ENCODE assay signal across 29 mouse cellular contexts in genomic region chr6:47911650-47912049, GRCm38 (mm10). TPM values are rescaled to one million over a fixed set of nuclear protein-coding genes. Genes with fewer than 3 reads are reported as not detected.
A peak's percentile ranks its signal among the peaks of the same experiment; 100 is the strongest.
DNase-seq lines count a peak whose midpoint lies in the region; ATAC-seq and TF ChIP-seq lines count a peak whose summit lies in the region.
"Had no signal": no experiment of that assay in that cellular context is flagged by ENCODE, and none has a peak within 500 bp of the region (broad histone marks: within the 10 kb centered on the region; RNA-seq: fewer than 3 reads in every experiment).

No protein-coding gene starts in this region.

- no peak overlapping the region for H3K4me3 ChIP-seq in CH12.LX (replicated peaks in 1 of 3; ENCODE audit: low read depth in 2 of 3, low read length in 2 of 3, poor library complexity in 1 of 3)
- H3K4me3 ChIP-seq: embryonic facial prominence, embryonic 10.5 days; embryonic facial prominence, embryonic 13.5 days; erythroblast, embryonic 14.5 days; forebrain, embryonic 12.5 days; forebrain, embryonic 15.5 days; gastrocnemius, adult 2 months; heart, embryonic 12.5 days; heart, embryonic 15.5 days; hindbrain, embryonic 10.5 days; hindbrain, embryonic 13.5 days; intestine, embryonic 15.5 days had no signal

- H3K79me2 ChIP-seq in CH12.LX (replicated peaks; ENCODE audit: control insufficient read depth, extremely low read depth, insufficient read depth, poor library complexity, severe bottlenecking): no peaks in the 10 kb centered on the region

- ATAC-seq in common myeloid progenitor, adult 5-6 weeks (replicated peaks; ENCODE audit: low read depth, poor library complexity, severe bottlenecking): peak; percentile 29; the same call in 1 of the 2 replicates
- 0 out of 2 replicates have a peak, but pooled peaks have one; percentile 26 for ATAC-seq in megakaryocyte progenitor cell, adult 5-6 weeks (replicated peaks; ENCODE audit: poor library complexity)
- ATAC-seq: CD4-positive, CD25-positive, alpha-beta regulatory T cell, adult 4 months; forebrain, embryonic 15.5 days; hindbrain, embryonic 16.5 days; intestine, embryonic 15.5 days had no signal

- no peak for TF ChIP-seq CTCF in CH12.LX (conservative IDR thresholded peaks at IDR 0.05 in 1 of 2, IDR thresholded peaks at IDR 0.05 in 1 of 2; ENCODE audit: low read depth in 2 of 2, low read length in 2 of 2)

- in situ Hi-C loops in CH12.LX (cut with MboI; ENCODE audit: low pct_ligation_motif_present, low pct_unique_long_range_greater_than_20kb, low sequenced_read_pairs): no loop called here

- TF ChIP-seq EP300 in CH12.LX (IDR thresholded peaks at IDR 0.05; ENCODE audit: low read length): no peak

- dilution Hi-C loops in CH12.LX (cut with MboI; ENCODE audit: extremely low pct_ligation_motif_present, extremely low pct_unique_long_range_greater_than_20kb, low sequenced_read_pairs): no loop called here

- H3K4me2 ChIP-seq in CH12.LX (ENCODE audit: insufficient read depth, low read depth, poor library complexity, severe bottlenecking): no peak overlapping the region
- H3K4me2 ChIP-seq: embryonic facial prominence, embryonic 13.5 days; forebrain, embryonic 12.5 days; forebrain, embryonic 15.5 days; heart, embryonic 12.5 days; heart, embryonic 15.5 days; hindbrain, embryonic 13.5 days; intestine, embryonic 15.5 days had no signal

- H3K9ac ChIP-seq in CH12.LX (ENCODE audit: insufficient read depth, low read depth): no peak overlapping the region
- H3K9ac ChIP-seq: embryonic facial prominence, embryonic 13.5 days; forebrain, embryonic 12.5 days; forebrain, embryonic 15.5 days; heart, embryonic 12.5 days; heart, embryonic 15.5 days; hindbrain, embryonic 13.5 days; intestine, embryonic 15.5 days had no signal

- no peak for DNase-seq in CH12.LX (ENCODE audit: extremely low read depth)
- no peak for DNase-seq in testis, postnatal 10 days (ENCODE audit: low spot score)
- no peak for DNase-seq in kidney, adult 9 months
- no peak for DNase-seq in frontal cortex, adult 2 months (ENCODE audit: extremely low spot score in 1 of 2, low spot score in 1 of 2)
- DNase-seq: adrenal gland, adult 2 months; adrenal gland, postnatal 14 days; cerebellum, adult 11-12 months; cerebellum, adult 8-10 months; cerebellum, postnatal 10 days; gastrocnemius, adult 2 months; gastrocnemius, postnatal 14 days; heart, adult 18-20 months; heart, postnatal 10 days; heart, postnatal 36 days; kidney, adult 11 months had no signal

- no peaks in the 10 kb centered on the region for H3K9me3 ChIP-seq in CH12.LX (replicated peaks; ENCODE audit: low read length)
- H3K9me3 ChIP-seq: embryonic facial prominence, embryonic 10.5 days; embryonic facial prominence, embryonic 13.5 days; forebrain, embryonic 12.5 days; forebrain, embryonic 15.5 days; heart, embryonic 12.5 days; heart, embryonic 15.5 days; hindbrain, embryonic 10.5 days; hindbrain, embryonic 13.5 days; intestine, embryonic 15.5 days had no signal

- no peaks in the 10 kb centered on the region for H3K27me3 ChIP-seq in CH12.LX (replicated peaks)
- H3K27me3 ChIP-seq: embryonic facial prominence, embryonic 13.5 days; forebrain, embryonic 12.5 days; forebrain, embryonic 15.5 days; heart, embryonic 12.5 days; heart, embryonic 15.5 days; hindbrain, embryonic 13.5 days; intestine, embryonic 15.5 days had no signal

- no peak for TF ChIP-seq RAD21 in CH12.LX (IDR thresholded peaks at IDR 0.05; ENCODE audit: low read depth, low read length)

- TF ChIP-seq POLR2A in CH12.LX (IDR thresholded peaks at IDR 0.05; ENCODE audit: low read depth, low read length): no peak

- peaks cover 0 to 24% of the 10 kb centered on the region in 2 experiments for H3K36me3 ChIP-seq in CH12.LX (replicated peaks in 1 of 2; ENCODE audit: control insufficient read depth in 1 of 2, insufficient read depth in 1 of 2, low read length in 1 of 2)
- H3K36me3 ChIP-seq: intestine, embryonic 15.5 days had no signal

- no peaks in the 10 kb centered on the region; a peak in 1 of 4 replicates for H3K4me1 ChIP-seq in CH12.LX (ENCODE audit: control insufficient read depth in 1 of 2, insufficient read depth in 2 of 2)
- H3K4me1 ChIP-seq: embryonic facial prominence, embryonic 10.5 days; embryonic facial prominence, embryonic 13.5 days; forebrain, embryonic 12.5 days; forebrain, embryonic 15.5 days; heart, embryonic 12.5 days; heart, embryonic 15.5 days; hindbrain, embryonic 10.5 days; hindbrain, embryonic 13.5 days; intestine, embryonic 15.5 days had no signal

- no peak overlapping the region for H3K27ac ChIP-seq in CH12.LX (ENCODE audit: insufficient read depth, low read depth)
- H3K27ac ChIP-seq: embryonic facial prominence, embryonic 10.5 days; embryonic facial prominence, embryonic 13.5 days; forebrain, embryonic 12.5 days; forebrain, embryonic 15.5 days; gastrocnemius, adult 2 months; heart, embryonic 15.5 days; hindbrain, embryonic 10.5 days; hindbrain, embryonic 13.5 days; intestine, embryonic 15.5 days had no signal

TF ChIP-seq in CH12.LX, 34 proteins besides CTCF, POLR2A, EP300 and RAD21:
- peak; percentile 81 for TF ChIP-seq ZNF384 (IDR thresholded peaks at IDR 0.05; ENCODE audit: low read depth, low read length)
- no peak for TF ChIP-seq MAX (IDR thresholded peaks at IDR 0.05; ENCODE audit: low read length)
- TF ChIP-seq CHD2 (IDR thresholded peaks at IDR 0.05; ENCODE audit: low read length): no peak
- no peak for TF ChIP-seq HCFC1 (IDR thresholded peaks at IDR 0.05; ENCODE audit: low read depth, low read length)
- no peak for TF ChIP-seq TCF12 (IDR thresholded peaks at IDR 0.05; ENCODE audit: low read depth, low read length)
- TF ChIP-seq JUND (conservative IDR thresholded peaks at IDR 0.05; ENCODE audit: low read depth, low read length): no peak

RNA-seq across cellular contexts. Expression of gene Zfp212, which starts 8.6 kb away (rescaled TPM):
- total RNA-seq in CH12.LX (2012; rRNA removed) (5.1 and 5.2 TPM in 2 replicates), CH12.LX (2014; rRNA removed) (6.3 TPM in 2 replicates)
- polyA plus RNA-seq in CH12.LX (2012; ENCODE audit: insufficient read length, low read depth): 12.1 and 12.3 TPM in 2 replicates
- 9.0 and 10.3 TPM in 2 replicates for total RNA-seq in common myeloid progenitor, adult 5-6 weeks (2017)
- 6.5 and 6.6 TPM in 2 replicates for total RNA-seq in megakaryocyte progenitor cell, adult 5-6 weeks (2015)
- 6.8 and 10.4 TPM in 2 replicates for total RNA-seq in megakaryocyte progenitor cell, adult 5-6 weeks (2017)
- 10.5 and 12.9 TPM in 2 replicates for polyA plus RNA-seq in frontal cortex, adult 2 months (2012; rRNA removed)

RNA-seq across cellular contexts. Expression of gene Zfp282, which starts 34.6 kb away (rescaled TPM):
- 15.0 and 16.2 TPM in 2 replicates for total RNA-seq in CH12.LX (2012; rRNA removed)
- total RNA-seq in CH12.LX (2014; rRNA removed): 10.9 and 12.0 TPM in 2 replicates
- 14.7 and 15.5 TPM in 2 replicates for polyA plus RNA-seq in CH12.LX (2012; ENCODE audit: insufficient read length, low read depth)
- 15.1 and 16.9 TPM in 2 replicates for total RNA-seq in common myeloid progenitor, adult 5-6 weeks (2017)
- total RNA-seq in megakaryocyte progenitor cell, adult 5-6 weeks (2015): 6.5 and 7.6 TPM in 2 replicates
- 10.9 and 12.2 TPM in 2 replicates for total RNA-seq in megakaryocyte progenitor cell, adult 5-6 weeks (2017)
- polyA plus RNA-seq in frontal cortex, adult 2 months (2012; rRNA removed): 11.2 and 11.5 TPM in 2 replicates

RNA-seq across cellular contexts. Expression of gene Zfp956, which starts 41.5 kb away (rescaled TPM):
- total RNA-seq in CH12.LX (2012; rRNA removed) (10.5 and 11.5 TPM in 2 replicates), CH12.LX (2014; rRNA removed) (7.8 and 9.0 TPM in 2 replicates)
- 7.9 and 9.2 TPM in 2 replicates for polyA plus RNA-seq in CH12.LX (2012; ENCODE audit: insufficient read length, low read depth)
- 7.9 and 10.3 TPM in 2 replicates for total RNA-seq in common myeloid progenitor, adult 5-6 weeks (2017)
- 3.7 and 4.8 TPM in 2 replicates for total RNA-seq in megakaryocyte progenitor cell, adult 5-6 weeks (2015)
- 8.9 and 9.6 TPM in 2 replicates for total RNA-seq in megakaryocyte progenitor cell, adult 5-6 weeks (2017)
- polyA plus RNA-seq in frontal cortex, adult 2 months (2012; rRNA removed): 28.6 and 34.0 TPM in 2 replicates
